Mouse (Mus musculus): ENCODE measurements at regions not wholly inside any gene's neighbourhood (a gene's known extent, or its start where the extent isn't known, plus 50 kb on each side); places are given as distances from the start of the nearest gene placed in this dataset.

GRCm38 (mm10) chr14:78197483-78197882 is 108.7 kb upstream of the Fam216b start:
- TF ChIP-seq CTCF (IDR thresholded peaks at IDR 0.05; ENCODE audit: borderline replicate concordance, insufficient read depth, low read depth, low read length) = no peak
- no peak for TF ChIP-seq POLR2A (IDR thresholded peaks at IDR 0.05; ENCODE audit: borderline replicate concordance, insufficient read depth, low read length)
